Mouse (Mus musculus): Measurements from ENCODE around the gene Cdip1. TPM values are rescaled to one million over a fixed set of nuclear protein-coding genes. Genes with fewer than 3 reads are reported as not detected.

Gene Cdip1
- polyA plus RNA-seq, 1 experiment from 2014 or later = 16.7 TPM

DNA sequence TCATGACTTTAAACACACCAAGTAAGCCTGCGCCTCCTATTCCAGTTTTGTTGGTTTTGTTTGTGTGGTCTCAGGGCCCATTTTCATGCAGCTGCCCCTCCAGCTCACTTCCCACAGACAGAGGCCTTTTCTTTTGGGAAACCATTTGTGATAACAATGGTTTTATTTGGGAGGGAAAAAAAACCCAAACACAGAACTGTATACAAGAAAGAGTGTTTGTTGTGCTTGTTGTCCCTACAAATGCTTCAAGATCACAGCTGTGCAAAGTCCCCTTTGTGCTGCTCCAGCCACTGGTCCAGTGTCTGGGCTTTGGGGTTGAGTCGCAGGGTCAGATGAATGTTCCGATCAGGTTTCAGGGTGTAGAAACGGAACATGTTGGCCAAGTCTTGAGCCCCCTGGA, 78.9 kb downstream of the Cdip1 start:
- no peaks in the 10 kb centered on the region for H3K27me3 ChIP-seq
- H3K4me2 ChIP-seq = no peak overlapping the region
- DNase-seq = no peak
- no peaks in the 10 kb centered on the region for H3K4me1 ChIP-seq (replicated peaks)
- H3K9me3 ChIP-seq (replicated peaks) = no peaks in the 10 kb centered on the region
- H3K27ac ChIP-seq = no peak overlapping the region
- no peak overlapping the region for H3K4me3 ChIP-seq (replicated peaks)
- no peak for ATAC-seq (ENCODE audit: low read depth)
- H3K9ac ChIP-seq = no peak overlapping the region
- H3K36me3 ChIP-seq = peaks cover 98% of the 10 kb centered on the region
- 92% methylated on average over 4 of the region's 4 CpGs for WGBS (ENCODE audit: insufficient replicate concordance)

DNA sequence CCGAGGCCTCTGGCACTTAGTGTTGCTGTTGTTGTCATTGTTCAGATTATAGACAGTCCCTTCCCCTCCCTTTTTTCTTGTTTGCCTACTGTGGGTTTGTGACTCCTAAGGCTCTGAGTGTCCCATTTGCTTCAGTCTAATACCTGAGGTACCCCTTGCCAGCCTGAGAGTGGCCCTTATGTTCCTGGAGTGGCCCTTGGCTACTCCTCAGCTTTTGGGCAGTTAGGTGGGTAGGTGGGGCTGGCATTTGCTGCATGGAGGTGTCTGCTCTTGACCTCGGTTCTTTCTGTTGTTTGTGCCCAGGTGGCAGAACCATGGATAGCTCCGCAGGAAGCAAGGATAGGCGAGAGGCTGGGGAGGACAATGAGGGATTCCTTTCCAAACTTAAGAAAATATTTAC, 84.6 kb downstream of the Cdip1 start:
- no peak overlapping the region for H3K4me2 ChIP-seq
- no peak for DNase-seq
- no peak for ATAC-seq (ENCODE audit: low read depth)
- no peaks in the 10 kb centered on the region for H3K4me1 ChIP-seq (replicated peaks)
- H3K36me3 ChIP-seq = peaks cover 96% of the 10 kb centered on the region
- 69% methylated on average over 4 of the region's 4 CpGs for WGBS (ENCODE audit: insufficient replicate concordance)
- H3K27ac ChIP-seq = no peak overlapping the region
- H3K4me3 ChIP-seq (replicated peaks) = no peak overlapping the region
- no peaks in the 10 kb centered on the region for H3K27me3 ChIP-seq
- H3K9me3 ChIP-seq (replicated peaks) = no peaks in the 10 kb centered on the region
- no peak overlapping the region for H3K9ac ChIP-seq

DNA sequence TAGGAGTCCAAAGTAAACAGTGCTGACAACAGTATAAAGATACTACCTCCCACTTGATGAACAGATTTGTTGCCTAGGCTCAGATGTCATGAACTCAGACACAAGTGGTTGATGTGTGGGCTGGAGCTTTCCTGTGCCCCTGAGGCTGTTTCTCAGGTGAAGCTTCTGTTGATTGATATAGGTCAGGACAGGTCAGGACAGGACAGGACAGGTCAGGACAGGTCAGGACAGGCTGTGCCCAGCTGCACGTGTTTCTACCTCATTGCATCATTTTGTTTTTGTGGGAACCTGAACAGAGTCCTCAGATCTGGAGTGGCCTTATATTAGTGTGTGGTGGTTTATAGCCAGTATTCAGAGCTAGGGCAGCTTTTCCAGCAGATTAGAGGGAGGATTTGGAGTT, 87.4 kb downstream of the Cdip1 start:
- no peak overlapping the region for H3K9ac ChIP-seq
- no peak overlapping the region for H3K4me3 ChIP-seq (replicated peaks)
- 68% methylated on average over 1 of the region's 1 CpGs for WGBS (ENCODE audit: insufficient replicate concordance)
- ATAC-seq (ENCODE audit: low read depth) (peak; percentile 66), DNase-seq (no peak)
- no peak overlapping the region for H3K27ac ChIP-seq
- H3K9me3 ChIP-seq (replicated peaks) = no peaks in the 10 kb centered on the region
- H3K4me1 ChIP-seq (replicated peaks) = no peaks in the 10 kb centered on the region
- H3K27me3 ChIP-seq = no peaks in the 10 kb centered on the region
- peaks cover 97% of the 10 kb centered on the region for H3K36me3 ChIP-seq
- no peak overlapping the region for H3K4me2 ChIP-seq

DNA sequence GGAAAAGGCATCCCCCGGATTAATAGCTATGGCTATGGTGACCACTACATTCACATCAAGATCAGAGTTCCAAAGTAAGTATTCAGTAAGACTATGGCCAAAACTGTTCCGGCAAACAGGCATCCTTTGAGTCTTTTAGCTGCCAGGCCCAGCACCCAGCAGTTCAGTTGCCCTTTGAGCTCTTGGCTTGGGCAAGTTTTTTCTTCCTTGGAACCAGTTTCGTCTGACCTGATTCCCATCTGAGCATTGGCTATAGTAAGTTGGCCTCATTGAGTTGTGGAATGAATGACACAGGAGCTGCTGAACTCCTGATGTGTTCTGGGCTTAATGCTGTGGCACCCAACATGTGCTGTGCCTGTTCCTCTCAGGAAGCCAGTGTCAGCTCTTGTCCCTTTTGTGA, 88.9 kb downstream of the Cdip1 start:
- no peak overlapping the region for H3K9ac ChIP-seq
- H3K4me2 ChIP-seq = no peak overlapping the region
- 83% methylated on average over 3 of the region's 3 CpGs for WGBS (ENCODE audit: insufficient replicate concordance)
- H3K9me3 ChIP-seq (replicated peaks) = no peaks in the 10 kb centered on the region
- no peak for DNase-seq
- no peak overlapping the region for H3K27ac ChIP-seq
- ATAC-seq (ENCODE audit: low read depth) = no peak
- H3K4me1 ChIP-seq (replicated peaks) = no peaks in the 10 kb centered on the region
- peaks cover 98% of the 10 kb centered on the region for H3K36me3 ChIP-seq
- H3K4me3 ChIP-seq (replicated peaks) = no peak overlapping the region
- no peaks in the 10 kb centered on the region for H3K27me3 ChIP-seq

Other genes starting within 250 kb of the Cdip1 start
- 3.1 and 3.2 TPM in 2 replicates for gene Srl, start 248.5 kb downstream of the Cdip1 start, polyA plus RNA-seq (2015; fragmentation: Nextera tagmentation; extraction: Ambion mirVana)
- gene Tfap4, start 230.4 kb downstream of the Cdip1 start, polyA plus RNA-seq (2015; fragmentation: Nextera tagmentation; extraction: Ambion mirVana) = 8.4 and 10.7 TPM in 2 replicates
- 2.4 and 2.8 TPM in 2 replicates for gene Glis2, start 195.6 kb downstream of the Cdip1 start, polyA plus RNA-seq (2015; fragmentation: Nextera tagmentation; extraction: Ambion mirVana)
- gene Pam16, start 165.3 kb downstream of the Cdip1 start, polyA plus RNA-seq (2015; fragmentation: Nextera tagmentation; extraction: Ambion mirVana) = 67.5 and 74.1 TPM in 2 replicates
- 2.9 TPM in 2 replicates for gene Vasn, start 150.4 kb downstream of the Cdip1 start, polyA plus RNA-seq (2015; fragmentation: Nextera tagmentation; extraction: Ambion mirVana)
- 51.8 and 62.5 TPM in 2 replicates for gene Dnaja3, start 150.3 kb downstream of the Cdip1 start, polyA plus RNA-seq (2015; fragmentation: Nextera tagmentation; extraction: Ambion mirVana)
- gene Coro7, start 110.5 kb downstream of the Cdip1 start, polyA plus RNA-seq (2015; fragmentation: Nextera tagmentation; extraction: Ambion mirVana) = 7.0 and 9.9 TPM in 2 replicates
- 48.0 and 48.2 TPM in 2 replicates for gene Nmral1, start 70.9 kb downstream of the Cdip1 start, polyA plus RNA-seq (2015; fragmentation: Nextera tagmentation; extraction: Ambion mirVana)
- gene Hmox2, start 63.9 kb downstream of the Cdip1 start, polyA plus RNA-seq (2015; fragmentation: Nextera tagmentation; extraction: Ambion mirVana) = 38.9 and 40.1 TPM in 2 replicates
- not detected in 2 replicates for gene 4930562C15Rik, start 45.1 kb upstream of the Cdip1 start, polyA plus RNA-seq (2015; fragmentation: Nextera tagmentation; extraction: Ambion mirVana)
- gene Ubald1, start 90.0 kb upstream of the Cdip1 start, polyA plus RNA-seq (2015; fragmentation: Nextera tagmentation; extraction: Ambion mirVana) = 12.3 and 13.3 TPM in 2 replicates
- 22.6 and 24.5 TPM in 2 replicates for gene Mgrn1, start 96.0 kb upstream of the Cdip1 start, polyA plus RNA-seq (2015; fragmentation: Nextera tagmentation; extraction: Ambion mirVana)
- 53.6 and 55.1 TPM in 2 replicates for gene Nudt16l1, start 148.5 kb upstream of the Cdip1 start, polyA plus RNA-seq (2015; fragmentation: Nextera tagmentation; extraction: Ambion mirVana)
- gene Anks3, start 173.9 kb upstream of the Cdip1 start, polyA plus RNA-seq (2015; fragmentation: Nextera tagmentation; extraction: Ambion mirVana) = 12.1 and 13.9 TPM in 2 replicates
- not detected in 2 replicates for gene Sept12, start 207.6 kb upstream of the Cdip1 start, polyA plus RNA-seq (2015; fragmentation: Nextera tagmentation; extraction: Ambion mirVana)
- 4.6 and 6.3 TPM in 2 replicates for gene Smim22, start 217.0 kb upstream of the Cdip1 start, polyA plus RNA-seq (2015; fragmentation: Nextera tagmentation; extraction: Ambion mirVana)
- 42.6 and 45.7 TPM in 2 replicates for gene Rogdi, start 223.3 kb upstream of the Cdip1 start, polyA plus RNA-seq (2015; fragmentation: Nextera tagmentation; extraction: Ambion mirVana)